Mouse (Mus musculus) thymus, adult 18-20 months (tissue): ENCODE data around the gene Gtf2f2.

ENCODE experiments used
- DNase-seq, 2 experiments: peaks; one replicate each; pipeline ENCODE4 v3.0.0; 2022; ENCODE audit warnings: mixed read lengths in 2 of 2

Gene Gtf2f2

DNA sequence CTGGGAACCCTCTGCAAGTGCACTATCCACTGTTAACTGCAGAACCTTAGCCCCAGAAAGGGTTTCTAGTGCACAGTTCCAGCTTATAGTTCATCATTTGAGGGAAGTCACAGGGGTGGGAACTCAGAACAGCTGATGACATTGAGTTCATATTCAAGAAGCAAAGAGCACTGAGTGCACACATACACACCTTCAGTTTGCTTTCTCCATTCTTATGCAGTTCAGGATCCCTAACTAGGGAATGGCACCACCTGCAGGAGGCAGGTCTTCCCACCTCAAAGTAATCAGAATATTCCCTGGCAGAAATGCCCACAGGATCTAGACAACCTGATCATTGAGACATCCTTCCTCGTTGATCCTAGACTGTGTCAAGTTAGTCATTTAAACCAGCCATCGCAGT, 151.0 kb downstream of the Gtf2f2 start:
- no peak for DNase-seq

DNA sequence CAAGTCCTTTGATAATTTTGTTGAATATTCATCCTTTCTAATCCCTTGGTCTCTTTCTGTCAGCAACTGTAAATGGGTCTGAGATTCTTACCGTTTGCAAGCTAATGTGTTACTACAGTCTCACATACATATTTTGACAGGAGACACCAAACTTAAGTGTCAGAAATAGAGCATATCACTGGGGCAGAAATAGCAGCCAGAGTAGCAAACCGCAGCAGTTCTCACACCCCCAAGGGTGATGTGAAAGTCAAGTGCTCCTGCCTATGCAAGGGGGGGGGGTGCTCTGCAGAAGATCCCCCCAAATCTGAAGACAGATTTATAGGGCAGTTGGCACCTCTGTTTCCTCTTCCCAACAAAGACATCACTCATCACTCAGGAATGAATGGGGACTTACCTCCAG, 152.5 kb downstream of the Gtf2f2 start:
- DNase-seq, result no peak

DNA sequence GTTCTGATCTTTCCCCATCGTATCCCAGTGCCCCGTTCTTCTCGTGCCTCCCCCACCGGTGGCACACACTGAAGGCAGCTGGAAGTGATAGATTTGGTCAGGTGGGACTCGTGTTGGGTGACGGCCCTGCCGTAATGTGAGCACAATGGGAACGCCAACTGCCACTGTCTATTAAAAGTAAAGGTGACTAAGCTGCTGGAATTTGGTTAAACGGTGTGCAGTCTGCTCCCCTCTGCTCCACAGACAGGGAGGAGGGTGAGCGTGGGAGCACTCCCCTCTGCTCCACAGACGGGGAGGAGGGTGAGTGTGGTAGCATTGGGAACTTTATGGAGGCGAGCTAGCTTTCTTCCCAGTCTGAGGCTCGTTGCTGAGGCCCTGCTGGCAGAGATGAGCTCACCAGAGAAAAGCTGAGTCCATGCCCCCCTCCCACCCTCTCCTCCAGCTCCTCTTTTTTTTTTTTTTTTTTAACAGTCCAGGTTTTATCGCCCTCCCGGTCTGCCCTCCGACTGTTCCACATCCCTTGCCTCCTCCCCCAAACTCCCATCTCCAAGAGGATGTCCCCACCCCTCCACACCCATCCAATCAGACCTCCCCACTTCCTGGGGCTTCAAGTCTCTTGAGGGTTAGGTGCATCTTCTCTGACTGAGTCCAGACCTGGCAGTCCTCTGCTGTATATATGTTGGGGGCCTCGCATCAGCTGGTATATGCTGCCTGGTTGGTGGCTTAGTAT, 155.2 kb downstream of the Gtf2f2 start:
- no peak for DNase-seq

DNA sequence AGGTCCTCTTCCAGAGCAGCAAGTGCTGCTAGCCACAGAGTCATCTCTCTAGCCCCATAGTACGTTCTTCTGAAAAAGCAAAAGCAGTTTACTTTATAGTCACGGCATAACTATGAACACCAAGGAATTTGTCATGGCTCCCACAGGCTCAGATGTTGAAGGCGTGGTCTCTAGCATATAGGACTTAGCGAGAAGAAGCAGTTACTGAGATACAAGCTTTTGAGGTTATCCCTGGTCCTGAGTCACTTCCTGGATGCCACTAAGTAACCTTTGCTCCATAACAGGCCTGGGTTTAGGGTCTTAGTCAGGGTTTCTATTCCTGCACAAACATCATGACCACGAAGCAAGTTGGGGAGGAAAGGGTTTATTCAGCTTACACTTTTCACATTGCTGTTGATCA, 158.6 kb downstream of the Gtf2f2 start:
- no peak for DNase-seq

DNA sequence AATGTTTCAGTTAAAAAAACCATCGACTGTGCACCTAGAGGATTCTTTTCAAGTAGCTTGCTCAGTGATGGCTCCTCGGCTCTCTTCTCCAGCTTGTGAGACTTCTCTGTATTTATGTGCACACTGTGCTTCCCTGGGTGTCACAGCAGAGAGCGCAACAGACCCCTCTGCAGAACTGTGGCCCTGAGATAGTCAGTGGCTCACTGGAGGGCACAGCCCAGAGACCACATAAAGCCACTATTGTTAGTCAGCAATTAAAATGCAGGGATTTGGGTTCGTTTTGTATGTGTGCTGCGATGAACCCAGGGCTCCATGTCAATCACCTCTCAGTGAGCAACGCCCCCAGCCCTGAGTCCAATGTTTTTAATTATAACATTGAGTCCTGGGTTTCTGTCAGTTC, 159.8 kb downstream of the Gtf2f2 start:
- no peak for DNase-seq

DNA sequence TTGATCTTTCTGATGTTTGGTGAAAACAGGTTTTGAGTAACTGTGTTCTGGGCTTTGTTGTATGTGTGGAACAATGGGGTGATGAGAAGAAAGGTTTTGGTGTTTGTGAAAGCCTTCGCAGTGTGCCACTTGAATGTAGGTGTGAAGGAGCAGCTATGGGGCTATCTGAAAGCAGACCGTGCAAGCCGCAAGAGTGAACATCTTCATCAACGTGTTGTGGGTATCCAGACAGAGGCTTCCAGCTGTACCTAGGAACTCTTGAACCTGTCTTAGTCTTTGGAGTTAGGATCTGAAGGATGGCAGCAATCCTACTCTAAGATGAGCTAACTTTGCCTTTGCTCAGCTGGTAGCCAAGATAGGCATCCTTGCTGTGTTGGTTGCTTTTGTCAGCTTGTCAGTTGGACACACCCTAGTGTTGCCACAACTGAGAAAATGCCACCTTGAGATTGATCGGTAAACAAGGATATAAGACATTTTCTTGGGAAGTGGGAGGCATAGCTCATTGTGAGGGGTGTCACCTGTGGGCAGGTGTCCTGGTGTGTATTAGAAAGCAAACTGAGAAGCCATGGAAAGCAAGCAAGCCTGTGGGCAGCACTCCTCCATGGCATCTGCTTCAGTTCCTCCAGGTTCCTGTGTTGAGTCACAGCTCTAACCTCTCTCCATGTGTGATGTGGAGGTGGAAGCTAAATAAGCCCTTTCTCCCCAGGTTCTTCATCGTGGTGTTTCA, 160.7 kb downstream of the Gtf2f2 start:
- no peak for DNase-seq

DNA sequence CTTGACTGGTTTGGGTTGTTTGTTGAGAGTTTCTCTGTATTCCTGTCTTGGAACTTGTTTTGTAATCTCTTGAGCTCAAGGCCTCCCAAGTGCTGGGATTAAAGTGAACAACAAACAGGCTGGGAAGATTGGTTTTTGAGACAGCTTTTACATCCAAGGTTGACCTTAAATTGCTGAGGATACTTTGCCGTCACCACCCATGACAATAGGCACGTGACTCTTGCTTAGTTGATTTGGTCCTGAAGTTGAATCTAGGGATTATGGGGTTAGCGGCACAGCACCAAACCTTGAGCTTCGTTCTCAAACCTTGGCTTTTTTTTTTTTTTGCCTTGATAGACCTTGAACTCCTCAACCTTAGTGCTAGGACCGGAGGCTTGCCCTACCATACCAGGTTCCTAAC, 161.4 kb downstream of the Gtf2f2 start:
- no peak for DNase-seq

DNA sequence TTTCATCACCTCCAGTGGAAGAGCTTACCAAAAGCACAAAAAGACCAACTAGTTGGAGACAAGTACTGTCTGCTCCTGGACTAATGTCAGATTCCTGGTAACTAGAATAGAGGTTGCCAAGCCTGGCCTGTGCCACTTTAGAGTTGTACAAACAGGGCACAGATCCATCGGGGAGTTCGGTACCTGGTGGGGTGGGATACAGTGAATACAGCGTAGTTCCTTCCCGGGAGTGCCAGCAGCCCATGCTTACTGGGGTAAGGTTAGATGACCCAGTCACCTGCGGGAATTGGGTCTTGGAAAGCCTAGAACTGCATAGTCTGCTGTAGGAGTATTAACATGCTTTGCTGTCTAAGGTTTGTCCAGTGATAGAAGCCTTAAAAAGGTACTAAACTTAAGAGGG, 162.2 kb downstream of the Gtf2f2 start:
- no peak for DNase-seq

DNA sequence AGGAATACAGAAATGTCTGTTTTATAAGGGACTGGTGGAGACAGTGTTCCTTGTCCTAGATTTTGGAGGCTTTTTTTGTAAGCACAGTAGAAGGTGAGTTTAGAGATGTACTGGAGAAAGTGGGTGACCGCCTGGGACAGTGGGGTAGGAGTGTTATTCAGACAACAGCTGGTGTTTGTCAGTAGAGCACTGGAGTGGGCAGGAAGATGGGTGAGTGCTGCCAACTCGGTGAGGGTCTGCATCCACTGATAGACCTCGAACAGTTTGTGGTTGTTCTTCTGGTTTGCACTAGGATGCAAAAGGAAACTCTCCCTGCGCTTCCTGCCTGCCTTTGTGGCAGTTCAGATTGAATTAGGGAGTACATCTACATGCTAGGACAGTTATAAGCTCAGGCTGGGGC, 163.0 kb downstream of the Gtf2f2 start:
- DNase-seq, result no peak
